Mouse (Mus musculus) brain, embryonic 14.5 days (tissue): ENCODE data around the gene Upk3a. TPM values are rescaled to one million over a fixed set of nuclear protein-coding genes. Genes with fewer than 3 reads are reported as not detected.

Experiments
- DNase-seq: peaks from one replicate; pipeline ENCODE4 v3.0.0-alpha.2; 2011; ENCODE audit warnings: low read depth
- CTCF ChIP-seq: fragments of 200-500 bp; IDR thresholded peaks from 2 replicates; pipeline ENCODE4 v1.5.1; 2012; ENCODE audit warnings: inconsistent platforms, mild to moderate bottlenecking, moderate library complexity, borderline replicate concordance; ENCODE audit not compliant: insufficient read depth, insufficient read length; ENCODE audit errors: extremely low read depth
- POLR2A ChIP-seq: fragments of 200-500 bp; IDR thresholded peaks from 2 replicates; pipeline ENCODE4 v1.6.1; 2012; ENCODE audit warnings: mild to moderate bottlenecking, inconsistent platforms, borderline replicate concordance; ENCODE audit not compliant: poor library complexity, insufficient read depth, insufficient read length, severe bottlenecking; ENCODE audit errors: extremely low read depth
- polyA plus RNA-seq: library from polyadenylated mRNA; depleted of rRNA; stranded (reverse); fragments of >200 nt; gene quantifications from 2 replicates; pipeline ENCODE4 v1.2.3, GENCODE M21; 2012

Upk3a gene
- polyA plus RNA-seq, 1 experiment, result 0.53 TPM

- peak; percentile 60 for DNase-seq
- no peak for TF ChIP-seq CTCF
- no peak for TF ChIP-seq POLR2A
Measured at GRCm38 (mm10) chr15:84987020-84987815, 29.7 kb upstream of the Upk3a start.

DNA sequence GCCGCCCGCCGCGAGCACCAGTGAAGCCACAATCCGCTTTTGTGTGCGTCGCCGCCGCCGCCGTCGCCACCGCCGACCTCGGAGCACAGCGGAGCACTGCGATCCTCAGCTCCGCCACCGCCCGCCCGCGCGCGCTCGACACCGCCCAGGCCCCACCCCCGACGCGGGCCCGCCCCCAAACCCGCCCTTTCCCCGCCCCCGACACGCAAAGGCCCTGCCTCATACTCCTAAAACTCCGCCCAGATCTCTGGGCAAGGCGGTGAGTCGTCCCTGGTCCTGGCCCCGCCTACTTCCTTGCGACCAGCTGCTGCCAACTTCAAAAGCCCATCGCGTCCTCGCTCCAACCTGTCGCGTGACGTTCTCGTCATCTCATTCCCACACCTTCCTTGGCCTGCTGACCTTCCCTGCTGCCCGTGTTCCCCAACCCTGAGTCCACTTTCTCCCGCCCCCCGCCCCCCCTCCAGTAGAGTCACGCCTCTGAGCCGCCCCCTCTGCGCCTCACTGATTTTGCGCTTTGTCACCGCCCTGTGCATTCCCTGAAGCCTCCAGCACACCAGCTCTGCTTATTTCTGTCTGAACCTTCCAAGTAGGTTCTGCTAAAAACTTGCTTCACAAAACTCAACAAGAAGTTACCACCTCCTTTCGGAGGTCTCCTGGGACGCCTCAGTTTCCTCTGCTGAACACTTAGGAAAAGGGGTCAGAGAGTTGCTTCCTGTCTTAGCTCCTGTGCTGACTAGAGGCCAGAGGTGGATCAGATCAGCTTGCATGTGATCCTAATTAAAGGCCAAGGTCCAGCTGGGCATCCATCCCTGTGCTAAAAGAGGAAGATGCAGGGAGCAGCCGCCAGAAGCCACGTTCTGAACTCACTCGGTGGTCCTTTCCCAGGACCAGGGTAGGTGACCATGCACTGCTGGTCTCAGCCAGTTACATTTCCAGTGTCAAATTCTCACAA is 28.8 kb upstream of the Upk3a start, which contains the start of gene 5031439G07Rik:
Gene 5031439G07Rik, minus strand, starts transcription at position 678 of the 952 bp plus-strand sequence.
- TF ChIP-seq CTCF (no peak), POLR2A (peak; percentile 90)
- DNase-seq, result peak; percentile 98

- DNase-seq, result no peak
- no peak for TF ChIP-seq POLR2A
- no peak for TF ChIP-seq CTCF
Measured at GRCm38 (mm10) chr15:84989098-84989497, 27.8 kb upstream of the Upk3a start.

- peak; percentile 69 for DNase-seq
- TF ChIP-seq CTCF, result no peak
- TF ChIP-seq POLR2A, result no peak
Measured at GRCm38 (mm10) chr15:84989771-84990170, 27.2 kb upstream of the Upk3a start.

DNA sequence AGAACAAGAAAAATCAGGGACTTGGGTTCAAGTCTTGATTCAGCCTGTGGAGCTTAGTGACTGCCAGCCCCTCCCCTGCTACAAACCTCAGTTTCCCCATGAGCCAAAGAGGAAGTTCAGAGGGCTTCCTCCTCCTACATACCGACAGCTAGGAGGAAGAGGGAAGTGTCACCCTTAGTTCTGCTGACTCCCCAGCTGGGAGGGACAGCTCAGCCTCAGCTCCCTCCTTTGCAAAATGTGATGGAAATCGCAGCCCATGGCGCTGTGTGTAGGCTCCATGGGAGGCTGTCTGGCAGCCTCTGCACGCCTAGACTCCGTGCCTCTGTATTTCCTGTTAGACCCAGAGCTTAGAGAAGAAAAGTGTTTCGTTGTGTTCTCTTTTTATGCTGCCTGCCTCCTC is 22.4 kb upstream of the Upk3a start:
- TF ChIP-seq CTCF, result no peak
- no peak for TF ChIP-seq POLR2A
- no peak for DNase-seq

DNA sequence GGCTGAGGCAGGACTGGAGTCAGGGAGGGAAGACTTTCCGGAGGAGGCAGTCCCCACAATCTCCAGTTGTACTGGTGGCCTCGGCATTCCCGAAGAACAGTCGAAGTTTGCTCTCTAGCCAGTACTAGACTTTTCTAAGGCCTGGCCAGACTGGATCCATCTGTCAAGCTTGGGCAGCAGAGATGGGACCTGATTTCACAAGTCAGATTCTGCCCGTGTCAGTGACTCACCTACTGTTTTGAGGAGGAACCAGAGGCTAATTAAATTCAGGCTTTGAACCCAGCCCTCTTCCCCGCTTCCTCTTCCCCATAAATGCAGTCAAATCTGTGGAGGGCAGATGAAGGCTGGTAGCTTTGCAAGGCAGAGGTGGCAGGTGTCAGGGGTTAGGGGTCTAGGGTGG is 21.9 kb upstream of the Upk3a start:
- TF ChIP-seq CTCF (no peak), POLR2A (no peak)
- DNase-seq, result no peak

GRCm38 (mm10) chr15:84995967-84996366 is 21.0 kb upstream of the Upk3a start:
- no peak for TF ChIP-seq POLR2A
- TF ChIP-seq CTCF, result peak; percentile 67
- DNase-seq, result peak; percentile 66

GRCm38 (mm10) chr15:84997768-84998454 is 19.0 kb upstream of the Upk3a start:
- no peak for DNase-seq
- no peak for TF ChIP-seq POLR2A
- TF ChIP-seq CTCF, result no peak

DNA sequence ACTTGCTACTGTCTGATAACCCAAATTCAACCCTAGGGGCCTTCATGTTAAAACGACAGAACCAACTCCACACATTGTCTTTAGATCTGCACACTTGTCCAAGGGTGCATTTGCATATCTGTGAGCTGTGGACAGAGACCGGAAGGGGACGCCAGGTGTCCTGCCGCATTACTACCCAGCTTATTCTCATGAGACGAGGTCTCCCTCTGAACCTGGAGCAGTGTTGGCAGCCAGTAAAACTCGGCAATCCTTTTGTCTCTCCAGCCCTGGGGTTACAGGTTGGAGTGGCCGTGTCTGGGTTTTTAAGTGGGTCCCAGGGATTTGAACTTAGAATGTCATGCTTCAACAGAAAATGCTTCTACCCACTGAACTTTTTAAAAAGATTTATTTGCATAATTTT is 17.0 kb upstream of the Upk3a start:
- TF ChIP-seq POLR2A (no peak), CTCF (no peak)
- no peak for DNase-seq

- TF ChIP-seq CTCF (peak; percentile 95), POLR2A (no peak)
- DNase-seq, result peak; percentile 83
Measured at GRCm38 (mm10) chr15:85000984-85001982, 15.7 kb upstream of the Upk3a start.
